Mouse (Mus musculus) spleen, postnatal 36 days (tissue): ENCODE measurements around the gene Pgm1.
A peak's percentile ranks its signal among the peaks of the same experiment; 100 is the strongest.

Experiments used
- DNase-seq, 2 experiments: peaks; one replicate each; pipeline ENCODE4 v3.0.0; 2022; ENCODE audit warnings: low spot score in 2 of 2, mixed read lengths in 1 of 2

The Pgm1 gene

DNA sequence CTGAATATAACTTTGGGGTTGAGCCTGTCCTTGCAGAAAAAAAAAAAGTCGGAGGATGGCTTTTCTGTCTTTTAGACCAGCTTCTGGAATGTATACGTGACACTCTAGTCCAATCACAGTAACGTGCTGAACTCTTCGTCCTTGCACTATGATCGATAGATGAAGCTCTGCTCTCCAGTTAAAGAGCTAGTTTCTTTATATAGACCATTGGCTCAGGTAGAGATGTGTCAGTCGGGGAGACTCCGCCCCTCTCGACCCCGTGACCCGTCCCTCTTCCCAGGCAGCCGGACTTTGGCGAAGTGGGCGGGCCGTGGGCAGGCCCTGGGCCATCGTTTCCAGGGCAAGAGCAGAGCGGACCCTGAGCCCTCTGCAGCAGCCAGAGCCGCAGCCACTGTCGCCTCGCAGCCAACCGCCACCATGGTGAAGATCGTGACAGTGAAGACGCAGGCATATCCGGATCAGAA lies at the start of gene Pgm1:
Gene Pgm1, plus strand, starts transcription at position 266 of the 464 bp plus-strand sequence.
- peak; percentile 77 to 79 for DNase-seq

DNA sequence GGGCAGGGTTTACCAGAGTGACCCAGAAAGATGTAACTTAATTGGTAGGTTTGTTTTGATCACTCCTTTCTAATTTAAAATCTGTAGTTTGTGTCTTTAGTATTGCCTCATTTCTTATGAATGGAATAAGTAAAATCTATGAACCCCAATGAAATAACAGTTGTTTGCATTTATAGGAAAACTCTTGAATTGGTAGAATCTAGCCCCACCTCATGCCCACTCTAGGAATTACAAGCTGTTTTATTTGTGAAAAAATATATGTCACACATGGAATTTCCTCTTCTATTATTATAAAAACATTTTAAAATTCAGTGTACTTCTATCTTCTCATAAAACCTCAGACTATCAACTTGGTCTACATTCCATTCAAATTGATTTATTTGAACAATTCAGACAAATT lies 47.3 kb upstream of the Pgm1 start:
- DNase-seq = no peak

DNA sequence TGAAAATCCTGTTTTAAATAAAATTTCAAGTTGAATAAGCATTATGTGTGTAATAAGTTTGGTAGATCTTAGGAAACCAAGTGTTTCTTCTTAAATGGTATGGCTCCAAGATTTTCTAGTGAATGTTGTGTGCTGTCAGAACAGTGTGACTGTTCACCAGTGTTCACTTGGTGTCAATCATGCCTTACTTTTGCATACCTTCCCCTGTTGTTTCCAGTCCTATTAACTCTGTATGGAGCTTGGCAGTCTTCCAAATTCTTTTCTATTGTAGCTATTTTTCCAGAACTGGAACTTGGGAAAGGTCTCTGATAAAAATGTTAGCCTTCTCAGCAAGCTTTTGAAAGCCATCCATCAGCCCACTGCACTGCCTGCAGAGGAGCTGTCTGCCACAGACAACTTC lies 46.8 kb upstream of the Pgm1 start:
- DNase-seq = no peak

DNA sequence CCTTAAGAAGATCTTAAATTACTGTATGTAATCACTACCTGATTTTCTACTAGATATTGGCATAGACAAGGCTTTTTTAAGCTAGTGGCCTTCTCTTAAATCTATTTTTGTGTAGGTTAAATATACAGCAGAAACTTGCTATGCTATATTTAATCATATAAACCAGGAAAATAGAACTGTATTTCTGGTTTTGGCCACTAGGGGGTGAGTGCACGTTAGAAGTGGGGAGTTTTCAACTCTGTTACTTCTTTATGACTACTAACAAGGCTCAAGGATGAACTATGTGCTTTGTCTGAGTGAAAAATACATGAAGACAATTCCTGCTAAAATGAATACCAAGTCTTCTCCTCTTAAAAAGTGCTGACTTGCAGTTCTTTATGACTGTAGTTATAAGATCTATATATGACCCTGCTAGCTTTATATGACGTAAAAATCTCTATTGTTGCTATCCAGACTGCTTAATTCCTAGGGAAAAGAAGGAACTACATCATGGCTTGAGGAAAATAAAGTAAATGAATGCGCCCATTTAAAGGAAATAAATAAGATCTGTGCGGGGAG lies 15.2 kb upstream of the Pgm1 start:
- peak in 1 of 2 experiments; percentile 6 for DNase-seq

DNA sequence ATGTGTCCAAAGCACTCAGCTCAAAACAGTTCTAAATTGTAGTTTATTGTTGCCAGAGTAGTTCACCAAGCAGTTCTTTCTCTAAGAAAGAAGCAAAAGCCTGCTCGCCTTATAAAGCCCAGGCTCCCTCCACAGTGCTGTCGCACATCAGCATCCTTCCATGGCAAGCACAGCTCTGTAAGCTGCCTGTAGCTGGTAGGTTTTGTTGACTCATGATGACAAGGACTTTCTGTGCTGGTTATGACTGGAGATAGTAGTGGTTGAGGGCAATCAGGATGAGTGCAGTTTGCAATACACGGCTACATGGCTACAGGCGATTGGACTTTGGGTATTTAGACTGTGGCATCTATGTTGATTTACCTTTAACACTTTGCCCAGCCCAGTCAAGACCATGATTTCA lies 2.8 kb upstream of the Pgm1 start:
- no peak for DNase-seq

DNA sequence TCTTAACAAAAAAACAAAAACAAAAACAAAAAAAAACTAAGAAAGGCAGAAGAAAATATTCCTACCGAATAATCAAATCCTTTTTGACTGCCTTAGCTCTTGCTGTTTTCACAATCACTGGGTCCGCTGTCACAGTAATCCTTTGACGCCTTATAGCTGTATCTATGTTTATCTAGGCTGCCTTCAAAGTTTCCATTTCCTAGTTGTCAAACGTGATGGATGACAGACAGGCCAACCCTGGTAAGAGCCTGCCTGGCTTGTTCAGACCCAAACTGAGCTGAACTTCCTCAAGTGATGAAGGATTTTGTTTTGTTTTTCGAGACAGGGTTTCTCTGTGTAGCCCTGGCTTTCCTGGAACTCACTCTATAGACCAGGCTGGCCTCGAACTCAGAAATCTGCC lies 693 bp upstream of the Pgm1 start:
- no peak for DNase-seq

DNA sequence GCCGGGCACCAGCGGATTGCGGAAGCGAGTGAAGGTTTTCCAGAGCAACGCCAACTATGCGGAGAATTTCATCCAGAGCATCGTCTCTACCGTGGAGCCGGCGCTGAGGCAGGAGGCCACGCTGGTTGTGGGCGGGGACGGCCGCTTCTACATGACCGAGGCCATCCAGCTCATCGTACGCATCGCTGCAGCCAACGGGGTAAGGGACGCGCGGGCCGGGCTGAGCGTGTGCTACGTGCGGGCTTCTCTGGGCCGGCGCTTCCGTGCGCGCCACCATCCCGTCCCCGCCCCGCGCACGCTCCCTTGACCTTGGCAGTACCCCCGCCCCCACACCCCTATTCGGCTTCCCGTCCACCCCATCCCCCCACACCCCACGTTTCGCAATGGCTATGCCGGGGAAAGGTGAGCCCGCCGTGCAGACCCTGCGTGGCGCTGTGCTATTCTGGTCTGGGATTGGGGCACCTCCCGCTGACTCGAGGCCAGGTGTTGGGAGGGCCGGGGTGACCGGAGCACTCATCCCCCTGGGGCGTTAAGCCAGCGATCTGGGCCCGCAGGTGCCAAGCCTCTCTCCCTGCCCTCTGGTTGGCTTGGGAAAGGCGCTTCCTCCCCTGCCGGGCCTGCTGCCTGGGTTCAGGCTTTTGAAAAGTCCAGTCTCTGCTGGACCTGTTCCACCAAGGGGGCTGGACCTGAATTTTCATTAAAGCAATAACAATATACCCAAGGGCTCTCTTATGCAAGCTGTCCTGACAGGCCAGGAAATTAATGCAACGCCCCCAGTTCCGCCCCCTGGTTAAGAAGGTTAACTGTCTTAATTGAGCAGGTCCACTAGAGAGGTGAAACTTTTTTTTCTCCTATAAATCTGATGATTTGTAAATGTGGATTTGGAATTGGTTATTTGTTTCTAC lies 651 bp downstream of the Pgm1 start, which contains the start of gene Itgb3bp:
Gene Itgb3bp, minus strand, starts transcription at position 201 of the 905 bp plus-strand sequence.
- peak; percentile 52 to 56 for DNase-seq

DNA sequence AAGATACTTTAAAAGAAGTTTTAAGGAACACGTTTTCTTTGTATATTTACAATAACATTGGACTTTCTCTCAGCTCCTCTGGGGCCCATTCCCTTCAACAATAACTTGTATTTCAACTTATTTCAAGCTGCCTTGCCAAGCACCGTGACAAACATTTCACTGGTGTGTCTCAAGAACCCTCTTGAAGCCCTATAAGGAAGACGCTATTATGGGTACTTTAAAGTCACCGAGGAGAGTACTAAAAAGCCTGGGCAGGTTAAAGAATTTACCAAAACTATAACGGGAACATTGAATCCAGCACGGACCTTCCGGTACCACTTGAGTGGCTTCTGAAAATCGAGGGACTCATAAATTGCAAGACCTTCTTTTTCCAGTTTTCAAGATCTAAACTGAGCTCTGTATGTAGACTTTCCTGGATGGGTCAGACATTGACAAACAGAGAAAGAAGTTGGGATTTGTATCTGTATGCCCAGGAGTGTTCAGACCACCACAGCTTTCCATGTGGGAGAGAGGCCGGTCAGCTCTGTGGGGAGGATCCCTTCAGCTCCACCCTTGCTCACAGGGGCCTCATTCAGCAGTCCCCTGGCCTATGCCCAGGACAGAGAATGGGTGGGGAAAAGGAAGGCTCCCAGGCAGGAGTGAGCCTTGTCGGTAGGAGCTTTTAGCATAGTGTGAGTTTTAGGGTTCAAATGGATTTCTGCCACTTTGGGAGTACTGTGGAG lies 1.5 kb downstream of the Pgm1 start:
- no peak for DNase-seq

DNA sequence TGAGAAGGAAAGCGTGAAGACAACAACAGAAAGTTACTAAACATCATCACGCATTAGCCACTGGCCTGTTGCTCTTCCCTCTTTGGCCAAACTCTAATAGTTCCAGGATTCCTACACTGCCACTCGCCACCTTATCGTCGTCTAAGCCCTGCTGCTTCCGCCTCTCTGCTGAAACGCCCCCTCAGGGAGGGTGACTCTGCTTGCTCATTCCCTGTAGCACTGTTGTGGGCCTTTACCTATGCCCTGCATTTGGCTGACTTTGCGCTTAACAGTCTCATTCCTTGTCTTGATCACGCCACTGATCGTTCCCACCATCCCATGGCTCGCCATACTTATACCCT lies 2.0 kb downstream of the Pgm1 start:
- no peak for DNase-seq

DNA sequence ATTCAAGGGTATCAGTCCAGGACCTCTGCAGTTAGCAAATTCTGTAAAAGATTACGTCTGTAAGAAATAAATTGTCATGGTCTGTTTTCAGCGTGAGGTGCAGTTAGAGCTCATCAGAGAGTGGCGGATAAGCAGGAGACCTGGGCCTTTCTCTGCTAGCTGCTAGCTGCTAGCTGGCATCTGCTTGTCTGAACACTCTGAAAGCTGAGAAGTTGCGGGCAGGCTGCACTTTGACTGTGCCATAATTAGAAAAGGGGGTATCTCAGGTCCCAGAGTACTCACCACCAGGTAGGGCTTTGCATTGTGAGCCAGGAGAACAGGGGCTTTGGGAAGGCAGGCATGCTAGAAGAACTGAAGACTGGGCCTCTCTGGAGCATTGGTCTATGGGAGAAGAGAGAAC lies 2.6 kb downstream of the Pgm1 start:
- DNase-seq = no peak

DNA sequence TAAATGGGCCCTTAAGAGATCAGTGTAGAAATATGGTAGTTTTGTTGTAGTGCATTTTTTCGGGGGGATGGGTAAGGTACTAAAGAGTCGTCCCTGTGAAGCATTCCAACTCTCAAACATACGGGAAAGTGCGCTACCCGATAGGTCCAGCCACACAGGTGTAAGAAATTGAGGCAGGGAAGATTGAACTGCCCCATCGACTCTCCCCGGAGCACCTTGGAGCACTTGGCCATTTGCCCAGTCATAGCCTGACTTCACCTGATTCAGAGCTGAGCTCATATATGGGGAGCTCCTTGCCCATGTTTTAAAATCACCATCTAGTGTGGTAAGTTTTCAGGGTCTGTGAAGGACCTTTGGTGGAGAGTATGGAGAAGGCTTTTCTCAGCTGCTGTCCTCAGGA lies 5.6 kb downstream of the Pgm1 start:
- DNase-seq = no peak

DNA sequence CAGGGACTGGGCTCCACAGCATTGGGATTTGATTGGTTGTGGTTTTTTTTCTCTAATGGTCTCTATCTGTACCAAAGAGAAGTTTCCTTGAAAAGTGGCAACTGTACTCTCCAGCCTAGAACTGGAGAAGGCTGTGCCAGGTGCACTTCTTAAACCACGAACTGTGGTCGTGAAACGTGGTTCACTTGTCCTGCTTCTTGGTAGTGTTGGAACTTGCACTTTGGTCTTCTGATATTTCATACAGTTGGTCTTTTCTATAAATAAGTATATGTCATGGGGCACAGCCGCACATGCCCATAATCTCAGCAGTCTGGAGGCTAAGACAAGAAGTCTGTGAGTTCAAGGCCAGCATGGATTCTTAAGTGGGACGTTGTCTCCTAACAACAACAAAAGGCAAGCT lies 7.1 kb downstream of the Pgm1 start:
- DNase-seq = no peak

DNA sequence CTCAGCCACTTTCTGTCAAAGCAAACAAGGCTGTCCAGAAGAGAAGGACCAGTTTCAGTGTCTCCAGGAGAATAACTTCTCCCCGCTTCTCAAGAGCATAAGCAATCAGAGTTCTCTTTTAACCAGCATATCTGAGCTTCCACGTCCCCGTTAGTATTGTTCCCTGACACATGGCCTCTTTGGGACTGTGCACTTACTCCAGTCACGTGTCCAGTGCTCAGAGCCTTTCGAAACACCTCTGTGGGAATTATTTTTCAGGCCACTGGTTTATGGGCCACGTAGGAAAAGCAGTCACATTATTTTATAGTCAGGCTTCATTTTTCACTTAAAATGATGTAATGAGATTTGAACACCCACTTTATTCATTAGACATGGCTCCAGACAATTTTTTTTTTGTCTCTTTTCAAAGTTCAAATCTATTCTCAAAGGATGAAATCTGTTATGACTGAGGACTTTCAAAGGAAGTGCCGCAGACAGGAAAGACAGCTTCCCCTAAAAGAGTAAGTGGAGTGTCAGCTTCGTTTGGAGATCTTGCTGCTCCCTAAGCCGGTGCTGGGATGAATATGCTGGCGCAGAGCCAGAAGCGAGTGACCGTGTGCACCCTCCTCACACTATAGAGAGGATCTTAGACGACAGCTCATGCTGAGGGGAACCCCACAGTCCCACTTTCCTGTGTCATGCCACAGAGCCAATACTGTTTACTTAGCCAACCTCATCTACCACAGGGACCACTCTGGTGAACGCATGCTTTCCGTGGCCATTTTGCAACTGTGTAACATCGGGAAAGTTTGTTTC lies 10.7 kb downstream of the Pgm1 start:
- DNase-seq = no peak

DNA sequence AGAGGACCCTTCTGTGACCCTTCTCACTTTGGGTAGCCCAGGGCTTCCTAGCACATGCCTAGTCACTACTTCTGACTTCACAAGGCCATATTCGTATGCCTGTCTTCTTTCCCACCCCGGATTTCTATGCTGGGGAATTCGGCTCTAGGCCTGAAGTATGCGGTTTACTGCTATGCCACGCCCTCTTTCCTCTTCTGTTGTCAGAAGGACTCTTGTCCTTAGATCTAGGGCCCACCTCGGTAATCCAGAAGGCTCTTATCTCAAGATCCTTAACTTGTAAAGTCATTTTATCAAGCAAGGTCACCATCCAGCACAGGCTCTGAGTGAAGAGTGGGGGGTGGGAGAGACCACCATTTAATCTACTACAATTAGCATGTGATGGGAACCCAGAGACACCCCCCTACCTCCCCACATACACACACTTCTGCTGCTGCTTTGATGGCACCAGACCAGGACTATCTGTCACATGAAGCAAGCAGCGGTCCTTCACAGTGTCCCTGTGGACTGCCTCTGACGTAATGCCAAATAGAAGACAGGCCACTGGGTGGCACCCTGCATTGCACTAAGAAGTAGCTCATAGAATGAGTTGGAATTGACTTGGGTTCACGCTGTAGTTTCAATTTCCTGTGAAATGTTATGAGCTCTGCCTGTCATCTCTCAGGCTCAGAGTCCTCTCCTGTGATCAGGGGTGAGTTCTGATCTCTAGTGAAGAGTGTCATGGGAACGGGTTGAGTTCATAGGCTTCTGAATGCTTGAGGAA lies 12.6 kb downstream of the Pgm1 start:
- peak in 1 of 2 experiments; percentile 2 for DNase-seq

DNA sequence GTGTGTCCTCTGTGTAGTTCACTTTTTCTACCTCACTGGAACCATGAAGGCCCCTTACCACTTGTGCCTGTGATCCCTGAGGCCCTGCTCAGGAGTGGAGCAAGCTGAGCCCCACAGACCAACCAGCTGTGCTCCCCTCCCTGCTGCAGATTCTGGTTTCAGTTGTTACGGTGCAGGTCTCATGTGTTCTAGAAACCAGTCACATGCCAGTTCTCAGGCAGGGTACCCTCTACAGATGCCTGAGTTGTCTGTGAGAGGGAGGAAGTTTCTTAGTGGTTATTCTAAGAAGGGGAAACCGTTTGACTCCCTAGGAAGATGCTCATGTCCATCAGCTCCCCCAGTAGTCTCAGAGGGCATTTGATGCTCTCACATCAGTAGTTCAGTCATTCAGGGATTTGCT lies 15.4 kb downstream of the Pgm1 start:
- DNase-seq = no peak

DNA sequence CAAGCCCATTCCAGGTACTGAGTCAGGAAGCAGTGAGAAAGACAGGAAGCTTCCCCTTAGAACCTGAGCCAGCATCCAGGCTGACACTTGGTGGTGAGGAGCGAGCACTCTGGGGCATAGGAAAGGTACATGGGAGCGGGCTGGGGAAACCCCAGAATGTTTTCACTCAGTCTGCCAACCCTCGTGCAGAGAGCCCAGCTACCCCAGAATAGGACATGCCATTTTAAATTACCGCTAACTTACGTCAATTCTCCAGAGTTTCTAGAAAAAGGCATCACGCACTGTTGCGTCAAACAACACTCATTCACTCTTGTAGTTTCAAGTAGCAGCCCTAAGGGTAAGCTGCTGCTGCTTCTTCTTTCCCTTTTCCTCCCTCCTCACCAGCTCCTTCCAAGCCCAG lies 15.8 kb downstream of the Pgm1 start:
- DNase-seq = no peak

DNA sequence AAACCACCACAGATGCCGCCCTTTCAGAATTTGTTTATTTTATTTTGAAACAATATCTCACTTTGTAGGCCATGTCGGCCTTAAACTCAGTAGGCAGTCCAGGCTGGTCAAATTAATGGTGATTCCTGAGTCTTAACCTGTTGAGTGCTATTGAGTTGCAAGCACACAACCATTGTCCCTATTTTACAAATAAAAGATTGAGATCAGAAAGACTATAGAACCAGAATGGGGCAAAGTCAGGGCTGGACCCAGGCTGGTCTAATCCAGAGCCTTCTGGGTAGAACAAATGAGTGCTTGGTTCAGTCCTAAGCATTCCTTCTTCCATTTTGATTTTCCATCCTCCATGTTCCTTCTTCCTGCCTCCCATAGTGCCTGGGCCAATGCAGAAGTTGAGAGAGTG lies 17.3 kb downstream of the Pgm1 start:
- DNase-seq = no peak

DNA sequence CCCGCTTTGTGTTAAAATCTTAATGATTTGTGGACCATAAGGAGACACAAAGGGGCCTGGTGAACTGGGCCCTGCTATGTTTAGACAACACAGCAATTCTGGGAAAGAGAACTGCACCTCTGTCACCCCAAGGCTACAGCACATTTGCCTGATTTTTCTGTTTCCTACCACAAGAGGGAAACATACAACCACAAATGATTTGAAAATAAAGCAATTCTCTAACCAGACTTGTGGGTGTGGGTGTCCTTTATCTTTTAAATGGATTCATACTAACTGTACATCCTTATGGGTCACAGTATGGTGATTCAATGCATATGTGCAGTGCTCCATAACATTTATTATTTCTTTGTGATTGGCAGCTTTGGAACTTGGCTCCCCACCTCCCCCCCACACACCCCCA lies 18.0 kb downstream of the Pgm1 start:
- no peak for DNase-seq

DNA sequence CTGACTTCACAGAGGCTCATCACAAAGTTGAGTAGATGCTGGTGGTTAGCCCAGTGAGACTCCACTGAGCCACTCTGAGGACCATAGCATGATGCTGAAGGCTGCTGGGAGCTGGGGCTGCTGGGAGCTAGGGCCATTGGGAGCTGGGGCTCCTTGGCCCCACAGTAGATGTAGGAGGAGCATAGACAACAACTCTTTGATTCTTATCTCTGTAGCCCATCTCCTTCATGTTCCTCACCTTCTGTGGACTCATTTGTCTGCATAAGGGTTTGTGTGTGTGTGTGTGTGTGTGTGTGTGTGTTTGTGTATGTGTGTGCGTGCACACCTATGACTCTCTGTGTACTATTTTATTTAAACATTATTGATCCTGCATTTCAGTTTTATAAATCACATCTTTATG lies 18.7 kb downstream of the Pgm1 start:
- DNase-seq = no peak

DNA sequence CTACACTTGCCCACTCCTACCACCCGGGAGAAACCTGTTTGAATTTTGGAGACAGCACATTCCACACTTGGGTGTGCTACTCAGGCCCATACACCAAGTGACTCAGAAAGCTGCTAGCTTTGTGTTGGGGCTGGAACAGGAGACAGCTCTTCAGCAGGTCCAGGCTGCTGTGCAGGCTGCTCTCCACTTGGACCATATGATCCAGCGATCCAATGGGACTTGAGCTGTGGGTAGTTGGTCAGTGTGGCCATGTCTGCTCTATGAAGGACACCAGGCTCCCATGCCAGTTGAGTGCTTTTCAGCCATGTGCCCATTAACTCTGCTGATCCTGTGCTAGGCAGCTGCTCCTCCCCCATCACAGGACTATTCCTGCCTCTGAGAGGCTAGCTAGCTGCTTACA lies 24.7 kb downstream of the Pgm1 start:
- DNase-seq = no peak

DNA sequence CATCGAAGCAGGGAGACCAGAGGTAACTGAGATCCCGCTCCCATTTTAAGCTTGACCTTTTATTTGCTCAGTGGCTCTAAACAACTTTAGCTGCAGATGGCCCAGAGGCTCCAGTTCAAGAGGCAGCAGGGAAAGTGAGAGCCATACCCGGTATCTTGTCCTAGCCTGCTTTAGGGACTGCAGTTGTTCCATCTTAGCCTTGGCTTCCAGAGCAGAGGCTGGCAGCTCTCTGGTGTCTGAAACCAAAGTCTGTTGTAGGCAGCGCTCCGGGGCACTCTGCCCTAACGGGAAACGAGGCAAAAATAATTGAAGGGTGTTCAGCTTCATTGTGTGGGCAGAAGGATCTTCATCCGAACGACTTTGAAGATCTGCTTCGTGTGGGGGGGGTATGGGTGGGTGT lies 26.2 kb downstream of the Pgm1 start:
- no peak for DNase-seq
